Mouse (Mus musculus) heart, adult 2 months (tissue): ENCODE results near the gene Crybb1.

Source experiments
- EP300 ChIP-seq: fragments of 200-500 bp; IDR thresholded peaks from 2 replicates; pipeline ENCODE4 v1.6.1; 2011; ENCODE audit warnings: low read depth, low read length, control low read depth; ENCODE audit not compliant: insufficient read depth
- POLR2A ChIP-seq: fragments of 200-500 bp; IDR thresholded peaks from 2 replicates; pipeline ENCODE4 v1.6.1; 2011; ENCODE audit warnings: mild to moderate bottlenecking, low read depth, low read length, control low read depth; ENCODE audit not compliant: insufficient read depth

DNA sequence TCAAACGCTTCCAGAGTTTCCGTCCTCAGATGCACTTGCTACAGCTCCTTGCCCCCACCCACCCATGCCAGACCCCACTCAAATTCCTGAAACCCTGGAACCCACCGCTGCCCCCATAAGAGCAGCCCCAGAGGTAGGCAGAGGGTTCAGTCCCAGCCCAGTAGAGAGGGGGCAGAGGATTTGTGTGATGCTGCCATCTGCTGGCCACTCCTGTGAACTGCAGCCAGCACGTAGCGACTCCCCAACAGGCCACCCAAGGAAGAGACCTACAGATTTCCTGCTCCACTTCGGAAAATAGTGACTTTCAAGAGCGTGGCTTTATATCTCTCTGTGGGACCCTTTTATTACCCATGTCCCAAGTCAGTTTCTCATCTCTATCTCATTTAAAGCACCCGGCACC, 45.5 kb upstream of the Crybb1 start:
- TF ChIP-seq POLR2A, result no peak
- no peak for TF ChIP-seq EP300
